Mouse (Mus musculus): Measurements from ENCODE around the gene Prdm2. TPM values are rescaled to one million over a fixed set of nuclear protein-coding genes. Genes with fewer than 3 reads are reported as not detected.
A peak's percentile ranks its signal among the peaks of the same experiment; 100 is the strongest.

The Prdm2 gene
- polyA plus RNA-seq, 1 experiment from 2014 or later, result 3.3 TPM

- H3K4me2 ChIP-seq (ENCODE audit: low read depth, low read length), result no peak overlapping the region
- H3K9me3 ChIP-seq (replicated peaks; ENCODE audit: control insufficient read depth, low read length), result no peaks in the 10 kb centered on the region
- ATAC-seq (ENCODE audit: low read depth), result no peak; the same call in 1 of the 2 replicates
- no peaks in the 10 kb centered on the region for H3K36me3 ChIP-seq (ENCODE audit: control insufficient read depth, insufficient read depth)
- no peaks in the 10 kb centered on the region for H3K27me3 ChIP-seq (ENCODE audit: control insufficient read depth, insufficient read depth, low read depth, low read length)
- H3K9ac ChIP-seq (ENCODE audit: low read depth, low read length), result no peak overlapping the region
- H3K4me1 ChIP-seq (ENCODE audit: control insufficient read depth, low read depth, low read length), result no peaks in the 10 kb centered on the region; the same call in 1 of the 2 replicates
- H3K4me3 ChIP-seq (ENCODE audit: low read depth, low read length), result no peak overlapping the region
- 48% methylated on average over 9 of the region's 9 CpGs for WGBS (ENCODE audit: insufficient replicate concordance)
- H3K27ac ChIP-seq (ENCODE audit: low read length), result no peak overlapping the region
These were observed 26.9 kb upstream of the Prdm2 start for GRCm38 (mm10) chr4:143239615-143240201.

GRCm38 (mm10) chr4:143239117-143239516 is 26.3 kb upstream of the Prdm2 start:
- H3K9me3 ChIP-seq (replicated peaks; ENCODE audit: control insufficient read depth, low read length), result 0 out of 2 replicates have a peak, but pooled peaks cover 2% of the 10 kb centered on the region
- no peak overlapping the region for H3K4me2 ChIP-seq (ENCODE audit: low read depth, low read length)
- 0 out of 2 replicates have a peak, but pooled peaks have one; percentile 7 for ATAC-seq (ENCODE audit: low read depth)
- no peaks in the 10 kb centered on the region for H3K27me3 ChIP-seq (ENCODE audit: control insufficient read depth, insufficient read depth, low read depth, low read length)
- no peak overlapping the region for H3K4me3 ChIP-seq (ENCODE audit: low read depth, low read length)
- no peak overlapping the region for H3K27ac ChIP-seq (ENCODE audit: low read length)
- 60% methylated on average over 5 of the region's 5 CpGs for WGBS (ENCODE audit: insufficient replicate concordance)
- H3K4me1 ChIP-seq (ENCODE audit: control insufficient read depth, low read depth, low read length), result no peaks in the 10 kb centered on the region; the same call in 1 of the 2 replicates
- no peaks in the 10 kb centered on the region for H3K36me3 ChIP-seq (ENCODE audit: control insufficient read depth, insufficient read depth)
- no peak overlapping the region for H3K9ac ChIP-seq (ENCODE audit: low read depth, low read length)

GRCm38 (mm10) chr4:143238241-143239031 is 25.6 kb upstream of the Prdm2 start:
- Histone ChIP-seq H3K4me3 (ENCODE audit: low read depth, low read length) (peak overlapping the region; percentile 18), H3K4me2 (ENCODE audit: low read depth, low read length) (peak overlapping the region; percentile 47), H3K9me3 (replicated peaks; ENCODE audit: control insufficient read depth, low read length) (0 out of 2 replicates have a peak, but pooled peaks cover 2% of the 10 kb centered on the region), H3K27ac (ENCODE audit: low read length) (no peak overlapping the region), H3K4me1 (ENCODE audit: control insufficient read depth, low read depth, low read length) (no peaks in the 10 kb centered on the region; the same call in 1 of the 2 replicates), H3K9ac (ENCODE audit: low read depth, low read length) (no peak overlapping the region), H3K36me3 (ENCODE audit: control insufficient read depth, insufficient read depth) (no peaks in the 10 kb centered on the region), H3K27me3 (ENCODE audit: control insufficient read depth, insufficient read depth, low read depth, low read length) (no peaks in the 10 kb centered on the region)
- no peak for ATAC-seq (ENCODE audit: low read depth)
- WGBS (ENCODE audit: insufficient replicate concordance), result 15% methylated on average over 23 of the region's 23 CpGs

GRCm38 (mm10) chr4:143231790-143232422 is 19.1 kb upstream of the Prdm2 start:
- H3K4me1 ChIP-seq (ENCODE audit: control insufficient read depth, low read depth, low read length), result no peaks in the 10 kb centered on the region
- 70% methylated on average over 10 of the region's 10 CpGs for WGBS (ENCODE audit: insufficient replicate concordance)
- H3K36me3 ChIP-seq (ENCODE audit: control insufficient read depth, insufficient read depth), result no peaks in the 10 kb centered on the region
- no peak overlapping the region for H3K4me2 ChIP-seq (ENCODE audit: low read depth, low read length)
- no peak overlapping the region for H3K9ac ChIP-seq (ENCODE audit: low read depth, low read length)
- H3K9me3 ChIP-seq (replicated peaks; ENCODE audit: control insufficient read depth, low read length), result 0 out of 2 replicates have a peak, but pooled peaks cover 2% of the 10 kb centered on the region
- no peak for ATAC-seq (ENCODE audit: low read depth)
- no peaks in the 10 kb centered on the region for H3K27me3 ChIP-seq (ENCODE audit: control insufficient read depth, insufficient read depth, low read depth, low read length)
- H3K4me3 ChIP-seq (ENCODE audit: low read depth, low read length), result no peak overlapping the region
- no peak overlapping the region for H3K27ac ChIP-seq (ENCODE audit: low read length)

GRCm38 (mm10) chr4:143231110-143231509 is 18.3 kb upstream of the Prdm2 start:
- 70% methylated on average over 3 of the region's 3 CpGs for WGBS (ENCODE audit: insufficient replicate concordance)
- H3K4me2 ChIP-seq (ENCODE audit: low read depth, low read length), result no peak overlapping the region
- no peak overlapping the region for H3K9ac ChIP-seq (ENCODE audit: low read depth, low read length)
- no peak for ATAC-seq (ENCODE audit: low read depth)
- no peaks in the 10 kb centered on the region for H3K36me3 ChIP-seq (ENCODE audit: control insufficient read depth, insufficient read depth)
- no peaks in the 10 kb centered on the region for H3K27me3 ChIP-seq (ENCODE audit: control insufficient read depth, insufficient read depth, low read depth, low read length)
- H3K4me3 ChIP-seq (ENCODE audit: low read depth, low read length), result no peak overlapping the region
- 0 out of 2 replicates have a peak, but pooled peaks cover 2% of the 10 kb centered on the region for H3K9me3 ChIP-seq (replicated peaks; ENCODE audit: control insufficient read depth, low read length)
- no peaks in the 10 kb centered on the region for H3K4me1 ChIP-seq (ENCODE audit: control insufficient read depth, low read depth, low read length)
- H3K27ac ChIP-seq (ENCODE audit: low read length), result no peak overlapping the region

GRCm38 (mm10) chr4:143227976-143228375 is 15.2 kb upstream of the Prdm2 start:
- Histone ChIP-seq H3K4me1 (ENCODE audit: control insufficient read depth, low read depth, low read length) (no peaks in the 10 kb centered on the region), H3K27me3 (ENCODE audit: control insufficient read depth, insufficient read depth, low read depth, low read length) (no peaks in the 10 kb centered on the region), H3K27ac (ENCODE audit: low read length) (no peak overlapping the region), H3K36me3 (ENCODE audit: control insufficient read depth, insufficient read depth) (no peaks in the 10 kb centered on the region), H3K4me2 (ENCODE audit: low read depth, low read length) (no peak overlapping the region), H3K4me3 (ENCODE audit: low read depth, low read length) (no peak overlapping the region), H3K9me3 (replicated peaks; ENCODE audit: control insufficient read depth, low read length) (no peaks in the 10 kb centered on the region), H3K9ac (ENCODE audit: low read depth, low read length) (no peak overlapping the region)
- ATAC-seq (ENCODE audit: low read depth), result no peak
- 49% methylated on average over 5 of the region's 5 CpGs for WGBS (ENCODE audit: insufficient replicate concordance)

- H3K36me3 ChIP-seq (ENCODE audit: control insufficient read depth, insufficient read depth), result no peaks in the 10 kb centered on the region
- no peaks in the 10 kb centered on the region for H3K9me3 ChIP-seq (replicated peaks; ENCODE audit: control insufficient read depth, low read length)
- no peak overlapping the region for H3K9ac ChIP-seq (ENCODE audit: low read depth, low read length)
- H3K4me3 ChIP-seq (ENCODE audit: low read depth, low read length), result no peak overlapping the region
- no peak overlapping the region for H3K27ac ChIP-seq (ENCODE audit: low read length)
- no peak overlapping the region for H3K4me2 ChIP-seq (ENCODE audit: low read depth, low read length)
- 50% methylated on average over 9 of the region's 9 CpGs for WGBS (ENCODE audit: insufficient replicate concordance)
- H3K27me3 ChIP-seq (ENCODE audit: control insufficient read depth, insufficient read depth, low read depth, low read length), result no peaks in the 10 kb centered on the region
- no peaks in the 10 kb centered on the region for H3K4me1 ChIP-seq (ENCODE audit: control insufficient read depth, low read depth, low read length)
- ATAC-seq (ENCODE audit: low read depth), result no peak
These were observed 13.1 kb upstream of the Prdm2 start for GRCm38 (mm10) chr4:143225886-143226285.

- Histone ChIP-seq H3K27me3 (ENCODE audit: control insufficient read depth, insufficient read depth, low read depth, low read length) (no peaks in the 10 kb centered on the region), H3K4me2 (ENCODE audit: low read depth, low read length) (no peak overlapping the region), H3K9ac (ENCODE audit: low read depth, low read length) (no peak overlapping the region), H3K27ac (ENCODE audit: low read length) (no peak overlapping the region), H3K36me3 (ENCODE audit: control insufficient read depth, insufficient read depth) (no peaks in the 10 kb centered on the region), H3K4me3 (ENCODE audit: low read depth, low read length) (no peak overlapping the region), H3K4me1 (ENCODE audit: control insufficient read depth, low read depth, low read length) (no peaks in the 10 kb centered on the region), H3K9me3 (replicated peaks; ENCODE audit: control insufficient read depth, low read length) (no peaks in the 10 kb centered on the region)
- 20% methylated on average over 9 of the region's 9 CpGs for WGBS (ENCODE audit: insufficient replicate concordance)
- ATAC-seq (ENCODE audit: low read depth), result no peak
These were observed 6.5 kb upstream of the Prdm2 start for GRCm38 (mm10) chr4:143219316-143219751.

Data from liver, embryonic 16.5 days (tissue).